ENCODE assay signal across 13 mouse cellular contexts in genomic region chr8:126881641-126882140, GRCm38 (mm10).
DNase-seq lines count a peak whose midpoint lies in the region; ATAC-seq lines count a peak whose summit lies in the region.
"Had no signal": no experiment of that assay in that cellular context is flagged by ENCODE, and none has a peak within 500 bp of the region (broad histone marks: within the 10 kb centered on the region; RNA-seq: fewer than 3 reads in every experiment).

No protein-coding gene starts in this region.

- H3K9me3 ChIP-seq in heart, embryonic 12.5 days (replicated peaks) = no peaks in the 10 kb centered on the region
- no peaks in the 10 kb centered on the region for H3K9me3 ChIP-seq in midbrain, embryonic 11.5 days (ENCODE audit: control insufficient read depth, low read length)
- H3K9me3 ChIP-seq: limb, embryonic 15.5 days had no signal

- peaks cover 51% of the 10 kb centered on the region for H3K4me1 ChIP-seq in heart, embryonic 12.5 days (replicated peaks)
- H3K4me1 ChIP-seq in midbrain, embryonic 11.5 days (ENCODE audit: control insufficient read depth, insufficient read depth, low read length) = peaks cover 9% of the 10 kb centered on the region

- no peak overlapping the region for H3K9ac ChIP-seq in heart, embryonic 12.5 days
- no peak overlapping the region for H3K9ac ChIP-seq in midbrain, embryonic 11.5 days (ENCODE audit: low read length)
- H3K9ac ChIP-seq: limb, embryonic 15.5 days had no signal

- no peak overlapping the region for H3K4me2 ChIP-seq in heart, embryonic 12.5 days
- no peak overlapping the region for H3K4me2 ChIP-seq in midbrain, embryonic 11.5 days
- H3K4me2 ChIP-seq: limb, embryonic 15.5 days had no signal

- ATAC-seq in heart, embryonic 12.5 days (ENCODE audit: insufficient number of reproducible peaks, low FRiP score) = peak; percentile 45; the same call in 1 of the 2 replicates
- ATAC-seq in activated CD4-positive, CD25-positive, alpha-beta regulatory T cell, adult 4 months = peak; percentile 78
- no peak for ATAC-seq in midbrain, embryonic 11.5 days (ENCODE audit: low FRiP score)
- ATAC-seq: forebrain, embryonic 14.5 days; hindbrain, embryonic 16.5 days; midbrain, embryonic 16.5 days had no signal

- DNase-seq in heart, postnatal 4 days = no peak
- DNase-seq in 3T3-L1 (ENCODE audit: low read depth, low spot score) = peak; percentile 73
- DNase-seq in gastrocnemius, postnatal 25 days = peak; percentile 64
- no peak for DNase-seq in midbrain, embryonic 11.5 days (ENCODE audit: low spot score, missing footprints)
- DNase-seq in neural tube, embryonic 10.5 days (ENCODE audit: extremely low spot score, low spot score) = no peak
- DNase-seq in cerebellum, adult 9-10 months = no peak
- DNase-seq: thymus, adult 18-20 months had no signal

- 47% methylated on average over 4 of the region's 4 CpGs for WGBS in heart, embryonic 12.5 days
- WGBS in midbrain, embryonic 11.5 days = 86% methylated on average over 4 of the region's 4 CpGs

- H3K36me3 ChIP-seq in heart, embryonic 12.5 days = no peaks in the 10 kb centered on the region
- no peaks in the 10 kb centered on the region for H3K36me3 ChIP-seq in midbrain, embryonic 11.5 days (ENCODE audit: control insufficient read depth, insufficient read depth, low read length)
- H3K36me3 ChIP-seq: limb, embryonic 15.5 days had no signal

- H3K27me3 ChIP-seq in heart, embryonic 12.5 days (replicated peaks) = no peaks in the 10 kb centered on the region
- H3K27me3 ChIP-seq in midbrain, embryonic 11.5 days (ENCODE audit: control insufficient read depth, insufficient read depth, low read length) = no peaks in the 10 kb centered on the region
- H3K27me3 ChIP-seq: limb, embryonic 15.5 days had no signal

- H3K4me3 ChIP-seq in heart, embryonic 12.5 days = no peak overlapping the region
- H3K4me3 ChIP-seq in midbrain, embryonic 11.5 days (ENCODE audit: low read depth, low read length) = no peak overlapping the region
- H3K4me3 ChIP-seq: limb, embryonic 15.5 days had no signal

- peak overlapping the region; percentile 48 for H3K27ac ChIP-seq in heart, embryonic 12.5 days (ENCODE audit: poor library complexity, severe bottlenecking)
- H3K27ac ChIP-seq in midbrain, embryonic 11.5 days (ENCODE audit: low read depth, low read length) = no peak overlapping the region
- H3K27ac ChIP-seq: limb, embryonic 15.5 days had no signal

Comparison
In these comparisons a context has a peak if more than half of its experiments do, and no peak if none do; other contexts are left out.
1. DNase-seq: peak in 3T3-L1 (single experiment) and gastrocnemius, postnatal 25 days (single experiment); none in heart, postnatal 4 days (single experiment), midbrain, embryonic 11.5 days (single experiment), neural tube, embryonic 10.5 days (single experiment) and cerebellum, adult 9-10 months (single experiment).